Mouse (Mus musculus): Measurements from ENCODE around the gene Dab1. TPM values are rescaled to one million over a fixed set of nuclear protein-coding genes. Genes with fewer than 3 reads are reported as not detected.
A peak's percentile ranks its signal among the peaks of the same experiment; 100 is the strongest.

The Dab1 gene
- total RNA-seq (2021), result 100 to 1,000 TPM; 111 to 114 TPM

DNA sequence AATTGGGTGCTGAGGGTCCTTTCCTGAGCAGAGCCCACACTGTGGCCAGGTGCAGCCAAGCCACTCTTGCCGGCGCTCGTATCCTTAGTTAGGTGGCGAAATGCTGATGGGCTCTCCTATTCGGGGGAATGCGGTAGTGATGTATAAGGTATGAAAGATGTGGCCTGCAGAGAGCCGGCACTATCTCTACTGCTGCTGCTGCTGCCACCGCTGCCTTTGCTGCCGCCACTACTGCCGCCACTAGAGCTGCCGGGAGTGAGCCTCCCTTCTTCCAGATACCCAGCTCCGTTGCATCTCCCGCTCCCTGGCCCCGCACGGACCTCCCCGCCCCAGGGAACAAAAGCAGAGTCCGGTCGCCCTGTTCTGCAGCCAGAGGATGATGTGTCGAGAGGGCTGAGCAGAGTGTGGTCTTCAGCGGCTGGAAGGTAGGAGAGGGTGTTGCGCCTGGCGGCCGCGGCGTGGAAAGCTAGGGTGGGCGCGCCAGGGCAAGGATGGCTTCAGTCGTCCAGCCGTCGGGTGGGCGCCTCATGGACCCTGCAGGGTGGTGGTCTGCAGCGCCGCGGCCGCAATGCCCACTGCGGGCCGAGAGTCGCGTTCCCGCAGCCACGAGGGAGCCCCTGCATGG is at the start of gene Dab1:
TSS of gene Dab1 (plus strand) at position 39 of the 625 bp plus-strand sequence.
- peak; percentile 80 to 87 for DNase-seq (ENCODE audit: low spot score in 2 of 2)
- intact Hi-C loops (cut with DNase I), result no loop called here

DNA sequence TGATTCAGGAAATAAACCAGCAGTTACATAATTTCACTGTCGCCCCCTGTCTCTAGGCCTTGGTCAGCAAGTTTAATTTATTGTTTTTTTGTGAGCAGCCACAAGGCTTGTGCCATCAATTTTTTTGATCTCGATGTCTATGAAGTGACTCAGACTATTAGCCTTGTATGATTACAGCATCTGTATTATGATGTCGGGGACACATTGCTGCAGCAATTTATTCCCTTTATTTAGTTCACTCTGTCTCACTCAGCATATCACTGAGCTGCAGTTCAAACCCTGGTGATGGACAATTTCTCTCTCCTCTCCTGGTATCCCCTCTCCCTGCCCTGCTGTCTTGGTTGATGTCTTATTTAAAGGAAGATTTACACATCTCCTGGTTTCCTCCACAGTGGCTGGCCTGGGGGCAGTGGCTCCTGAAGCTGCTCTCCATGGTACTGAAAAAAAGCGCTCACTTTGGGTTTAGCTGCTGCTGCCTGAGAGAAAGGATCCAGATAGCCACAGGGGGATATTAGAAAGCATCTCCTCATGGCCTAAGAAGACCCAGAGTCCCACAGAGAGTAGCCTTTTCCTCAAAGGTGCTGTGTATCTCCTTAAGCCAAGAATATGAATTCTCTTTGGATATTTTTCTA is 47.3 kb upstream of the Dab1 start:
- intact Hi-C loops (cut with DNase I), result no loop called here
- DNase-seq (ENCODE audit: low spot score in 2 of 2), result no peak

DNA sequence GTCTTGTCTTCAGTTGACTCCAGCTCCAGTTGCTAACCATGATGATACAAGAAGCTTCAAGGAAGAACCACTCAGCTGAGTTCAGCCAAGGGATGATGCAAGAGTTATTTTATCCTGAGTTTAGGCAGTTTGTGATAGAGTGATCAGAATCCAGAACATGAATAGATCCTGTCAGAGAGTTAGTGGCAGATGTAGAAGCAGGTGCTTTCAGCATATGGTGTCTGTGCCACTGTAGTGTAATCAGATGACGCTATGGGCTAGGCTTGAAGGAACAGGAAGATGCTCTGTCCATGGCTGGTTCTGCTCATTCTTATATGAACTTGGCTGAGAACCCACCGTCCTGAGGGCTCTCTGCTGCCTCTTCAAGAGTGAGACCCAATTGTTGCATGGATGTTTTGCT is 43.6 kb upstream of the Dab1 start:
- intact Hi-C loops (cut with DNase I), result no loop called here
- peak in 1 of 2 experiments; percentile 20 for DNase-seq (ENCODE audit: low spot score in 2 of 2)

DNA sequence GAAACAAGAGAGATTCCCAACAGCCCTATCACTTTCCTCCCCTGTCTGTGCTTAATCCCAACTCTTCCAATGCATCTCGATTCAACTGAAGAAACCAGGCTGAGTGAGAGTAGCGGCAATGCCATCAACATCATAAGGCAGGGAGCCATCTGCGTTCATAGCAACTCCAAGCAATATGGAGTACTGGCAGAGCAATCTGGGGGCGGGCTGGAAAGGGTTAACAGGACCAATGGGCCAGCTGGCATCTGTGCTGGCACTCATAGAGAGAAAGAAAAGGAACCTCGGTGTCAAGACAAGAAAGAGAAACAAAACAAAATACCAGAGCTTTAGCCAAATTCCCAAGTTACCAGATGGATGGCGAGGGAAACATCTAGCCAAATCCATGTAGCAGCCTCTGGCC is 42.9 kb upstream of the Dab1 start:
- no peak for DNase-seq (ENCODE audit: low spot score in 2 of 2)
- intact Hi-C loops (cut with DNase I), result no loop called here

DNA sequence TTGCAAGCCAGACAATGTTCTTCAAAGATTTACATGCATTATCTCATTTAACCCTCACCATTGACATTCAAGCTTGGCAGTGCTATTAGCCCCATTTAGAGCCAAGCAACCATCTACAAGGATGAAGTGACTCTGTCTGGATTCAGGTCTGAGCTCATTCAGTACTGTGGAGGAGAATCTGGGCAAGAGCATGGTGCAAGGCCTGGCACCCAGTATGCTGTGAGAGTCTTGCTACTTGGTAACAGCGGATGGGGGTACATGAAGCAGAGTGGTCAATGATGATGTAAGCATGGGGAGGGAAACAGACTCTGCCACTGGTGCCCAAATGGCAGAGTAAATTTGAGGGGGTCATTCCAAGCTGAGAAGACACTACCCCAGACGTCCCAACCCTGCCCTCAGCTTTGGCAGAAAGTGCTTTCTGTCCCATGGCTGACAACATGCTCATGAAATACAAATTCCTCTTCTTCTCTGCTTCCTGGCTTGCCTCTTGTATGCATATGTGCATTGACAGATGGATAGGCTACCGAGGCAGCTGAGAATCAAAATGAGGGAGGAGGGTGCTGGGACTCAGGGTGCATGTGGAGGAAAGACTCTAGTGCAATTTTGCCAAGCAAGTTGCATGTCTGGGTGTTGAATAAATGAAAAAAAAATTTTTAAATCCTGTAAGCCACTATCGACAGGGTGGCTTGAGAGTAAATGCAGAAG is 41.9 kb upstream of the Dab1 start:
- DNase-seq (ENCODE audit: low spot score in 2 of 2), result peak; percentile 26 to 47
- intact Hi-C loops (cut with DNase I), result no loop called here

DNA sequence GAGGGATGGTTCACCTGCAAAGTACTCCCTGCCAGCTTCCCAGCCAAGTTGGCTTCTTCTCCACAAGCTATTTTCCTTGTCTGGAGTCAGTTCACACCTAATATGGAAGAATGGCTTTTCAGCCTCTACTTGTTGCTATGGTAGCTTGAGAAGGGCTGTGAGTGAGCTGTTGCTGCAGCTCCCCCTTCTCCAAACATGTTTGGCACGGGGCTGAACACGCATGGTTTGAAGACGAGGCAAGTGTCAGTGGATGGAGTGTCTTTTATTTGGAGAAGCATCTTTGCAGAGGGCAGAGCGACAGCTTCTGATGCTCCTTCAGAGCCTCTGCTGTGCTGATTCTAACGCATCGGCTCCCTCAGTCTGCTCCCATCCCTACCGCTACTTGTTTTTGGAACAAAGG is 41.3 kb upstream of the Dab1 start:
- peak in 1 of 2 experiments; percentile 13 for DNase-seq (ENCODE audit: low spot score in 2 of 2)
- intact Hi-C loops (cut with DNase I), result no loop called here

DNA sequence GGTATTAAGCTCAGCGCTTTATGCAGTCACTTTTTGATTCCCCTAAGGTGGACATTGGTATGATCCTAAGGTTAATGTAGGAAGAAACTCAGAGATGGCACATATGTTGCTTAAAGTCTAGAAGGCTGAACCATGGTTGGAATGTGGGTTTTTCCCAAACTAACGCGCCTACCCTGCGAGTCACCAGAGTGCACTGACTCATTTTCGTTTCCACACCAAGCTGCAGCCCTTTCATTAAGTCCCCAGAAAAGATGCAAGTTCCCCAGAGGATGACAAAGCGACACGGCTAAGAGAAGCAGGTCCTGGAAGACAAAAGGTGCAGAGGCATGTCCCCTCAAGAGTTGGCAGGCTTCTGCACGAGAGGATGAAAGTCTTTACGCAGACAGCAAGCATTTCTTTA is 39.1 kb upstream of the Dab1 start:
- intact Hi-C loops (cut with DNase I), result no loop called here
- no peak for DNase-seq (ENCODE audit: low spot score in 2 of 2)

DNA sequence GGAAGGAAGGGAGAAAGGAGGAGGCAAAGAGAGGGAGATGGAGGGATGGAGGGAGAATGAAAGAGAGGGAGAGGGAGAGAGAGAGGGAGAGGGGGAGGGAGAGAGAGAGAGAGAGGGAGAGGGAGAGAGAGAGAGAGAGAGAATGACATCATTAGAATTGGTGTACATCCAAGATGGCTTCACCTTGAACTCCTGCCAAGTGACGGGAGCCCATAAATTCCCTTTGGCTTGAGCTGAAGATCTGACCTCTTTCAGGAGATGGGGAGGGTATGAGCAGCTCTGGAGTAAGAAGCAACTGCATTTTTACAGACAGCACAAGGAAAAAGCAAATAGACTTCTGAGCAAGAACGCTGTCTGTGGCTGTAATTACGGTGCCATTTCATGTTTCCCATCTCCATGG is 4.1 kb upstream of the Dab1 start:
- intact Hi-C loops (cut with DNase I), result no loop called here
- no peak for DNase-seq (ENCODE audit: low spot score in 2 of 2)

DNA sequence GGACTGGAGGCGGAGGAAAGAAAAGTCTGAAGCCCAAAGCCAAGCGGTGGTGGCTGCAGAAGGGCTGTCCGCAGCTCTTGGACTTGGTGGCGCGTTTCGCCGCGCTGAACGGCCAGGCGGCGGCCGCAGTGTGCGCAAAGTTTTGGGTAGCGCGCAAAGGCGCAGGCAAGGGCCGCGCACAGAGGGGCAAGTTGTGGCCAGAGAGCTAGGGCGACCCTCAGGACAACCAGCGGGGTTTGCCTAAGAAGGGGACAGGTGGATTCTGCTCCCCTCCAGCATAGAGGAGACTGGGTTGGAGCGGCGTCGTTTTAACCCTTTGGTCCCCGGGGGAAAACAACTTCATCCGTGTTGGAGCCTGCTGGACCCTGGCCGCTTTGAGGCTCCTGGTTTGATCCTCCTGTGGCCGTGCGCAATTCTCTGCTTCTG is 800 bp downstream of the Dab1 start:
- intact Hi-C loops (cut with DNase I), result no loop called here

DNA sequence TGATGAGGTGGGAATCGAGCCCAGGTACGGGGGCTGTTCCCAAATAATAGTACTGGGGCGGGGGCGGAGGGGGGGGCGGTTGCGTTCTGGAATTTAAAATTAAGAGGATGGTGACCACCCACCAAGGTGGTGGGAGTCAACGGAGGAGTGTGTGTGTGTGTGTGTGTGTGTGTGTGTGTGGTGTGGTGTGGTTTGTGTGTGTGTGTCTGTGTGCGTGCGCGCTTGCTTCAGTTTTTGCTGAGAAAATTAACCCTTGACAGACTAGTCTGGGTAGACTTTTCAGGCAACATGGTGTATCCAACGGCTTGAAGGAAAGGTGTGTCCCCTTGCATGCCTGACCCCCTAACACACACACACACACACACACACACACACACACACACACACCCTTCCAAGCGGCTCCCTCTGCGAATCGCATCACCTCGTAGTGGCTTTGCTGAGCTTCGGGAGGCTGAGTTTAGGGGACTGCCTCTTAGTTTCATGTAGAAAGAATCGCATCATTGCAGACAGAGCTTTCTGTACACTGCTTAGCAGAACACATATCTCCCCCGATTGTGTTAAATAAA is 1.5 kb downstream of the Dab1 start:
- peak; percentile 33 to 47 for DNase-seq (ENCODE audit: low spot score in 2 of 2)
- intact Hi-C loops (cut with DNase I), result no loop called here

More for the DNA sequence above, 800 bp downstream of the Dab1 start:
- peak; percentile 50 to 61 for DNase-seq (ENCODE audit: low spot score in 2 of 2)

DNA sequence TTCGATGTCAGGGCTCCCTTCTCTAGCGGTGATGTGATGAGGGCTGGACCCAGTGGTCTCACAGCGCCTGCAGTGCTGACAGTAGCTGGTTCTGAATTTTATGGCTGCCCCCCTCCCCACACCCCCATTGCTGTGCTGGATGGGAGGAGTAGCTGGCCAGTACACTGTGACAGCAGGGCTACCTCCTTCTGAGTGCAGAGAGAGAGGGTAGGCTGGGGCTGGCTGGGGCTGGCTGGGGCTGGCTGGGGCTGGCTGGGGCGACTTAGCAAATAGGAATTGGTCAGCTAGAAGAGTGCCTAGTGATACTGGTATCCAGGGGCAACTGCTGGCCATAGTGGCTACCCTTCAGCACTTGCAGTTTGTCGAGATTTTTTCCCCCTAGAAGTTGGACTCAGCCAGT is 2.4 kb downstream of the Dab1 start:
- no peak for DNase-seq (ENCODE audit: low spot score in 2 of 2)
- intact Hi-C loops (cut with DNase I), result no loop called here

DNA sequence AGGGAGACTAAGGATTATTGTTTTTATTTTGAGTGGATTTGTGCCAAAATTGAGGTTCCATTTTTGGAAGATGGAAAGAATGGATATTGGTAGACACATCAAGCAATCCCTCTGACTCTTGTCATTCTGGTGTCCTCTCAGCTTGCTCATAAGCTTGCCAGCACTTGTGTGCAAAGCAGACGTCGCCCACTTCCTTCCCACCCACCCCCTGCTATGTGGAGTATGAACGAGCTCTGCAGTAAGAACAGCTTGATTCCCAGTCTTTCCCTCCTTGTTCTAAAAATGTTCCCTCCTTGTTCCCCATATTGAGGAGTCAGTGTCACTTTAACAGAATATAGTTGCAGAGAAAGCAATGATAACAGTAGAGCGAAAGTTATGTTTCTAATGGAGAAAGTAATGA is 11.0 kb downstream of the Dab1 start:
- peak in 1 of 2 experiments; percentile 85 for DNase-seq (ENCODE audit: low spot score in 2 of 2)
- intact Hi-C loops (cut with DNase I), result loop anchor here (5.0 kb wide), 1 partner anchor 492 kb away; no protein-coding TSS in a partner anchor

DNA sequence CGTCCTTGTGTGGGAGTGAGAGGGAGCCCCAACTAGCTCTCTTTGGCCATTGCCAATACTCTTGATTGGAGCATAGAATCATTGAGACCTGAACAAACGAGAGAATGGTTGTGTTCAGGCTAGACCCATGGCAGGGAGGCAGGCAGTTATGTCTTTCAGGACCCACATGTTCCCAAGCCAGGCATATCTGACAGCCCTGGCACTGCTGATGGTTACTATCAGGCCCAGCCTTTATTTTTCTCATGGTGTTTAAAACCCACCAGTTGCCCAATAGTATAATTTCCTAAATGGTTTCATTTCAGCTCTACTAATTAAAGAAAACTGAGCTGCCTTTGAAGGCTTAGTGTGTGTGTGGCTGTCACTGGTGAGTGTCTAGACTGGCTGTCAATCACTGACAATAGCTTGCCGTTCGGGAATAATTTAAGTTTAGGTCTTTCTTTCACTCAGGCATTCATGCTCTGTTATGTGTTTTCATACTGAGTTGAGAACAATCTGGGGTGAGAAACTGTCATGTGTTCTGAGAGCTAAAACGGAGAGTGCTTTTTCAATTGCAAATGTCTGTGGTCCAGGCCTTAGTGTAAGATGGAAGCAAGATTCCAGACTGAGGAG is 17.1 kb downstream of the Dab1 start:
- intact Hi-C loops (cut with DNase I), result no loop called here
- DNase-seq (ENCODE audit: low spot score in 2 of 2), result peak in 1 of 2 experiments; percentile 51

DNA sequence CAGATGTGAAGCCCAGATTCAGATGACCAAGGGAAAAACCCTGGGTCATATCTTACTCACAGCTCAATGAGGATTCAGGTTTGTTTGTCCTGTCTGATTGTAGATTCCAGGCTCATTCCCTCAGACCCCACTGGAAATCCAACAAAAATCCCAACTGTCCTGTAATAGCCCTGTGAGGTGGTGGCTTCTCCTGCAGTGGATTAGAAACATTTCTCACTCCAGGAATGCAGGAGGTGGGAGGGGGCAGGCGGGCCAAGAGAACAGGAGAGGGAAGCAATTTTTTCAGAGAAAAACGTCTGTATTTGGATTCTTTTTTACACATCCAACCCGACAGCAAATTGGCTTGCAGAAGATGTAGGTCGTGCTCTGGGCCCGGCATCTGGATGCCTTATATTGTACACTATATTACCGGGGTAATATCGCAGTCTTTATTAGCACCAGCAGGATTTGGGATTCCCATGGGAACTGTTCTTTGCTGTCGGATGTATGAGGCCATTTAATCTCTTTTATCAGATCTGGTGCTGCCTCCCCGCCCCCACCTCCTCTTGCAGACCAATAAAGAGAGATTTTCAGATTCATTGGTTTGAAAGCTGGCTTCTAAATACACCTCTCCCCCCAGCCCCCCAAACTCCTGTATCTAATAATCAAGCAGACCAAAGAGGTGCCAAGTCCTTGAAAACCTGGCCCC is 29.2 kb downstream of the Dab1 start:
- no peak for DNase-seq (ENCODE audit: low spot score in 2 of 2)
- intact Hi-C loops (cut with DNase I), result no loop called here

DNA sequence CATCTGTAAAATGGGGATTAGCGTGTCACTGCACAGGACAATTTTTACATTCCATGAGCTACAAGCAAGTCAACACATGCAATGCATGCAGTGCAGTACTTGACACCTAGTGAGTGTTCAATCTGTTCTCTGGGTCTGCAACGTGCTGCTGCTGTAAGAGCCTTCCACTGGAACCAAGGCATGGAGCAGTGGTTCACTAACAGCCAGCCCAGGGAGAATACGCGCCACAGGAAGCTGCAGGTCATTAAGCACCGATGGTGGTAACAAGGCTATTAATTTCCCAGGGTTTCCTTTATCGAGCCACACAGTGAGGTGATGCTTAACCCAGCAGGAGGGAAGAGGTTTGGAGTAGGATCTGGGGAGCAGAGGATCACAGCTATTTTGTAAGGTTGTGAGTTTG is 36.6 kb downstream of the Dab1 start:
- intact Hi-C loops (cut with DNase I), result no loop called here
- no peak for DNase-seq (ENCODE audit: low spot score in 2 of 2)

DNA sequence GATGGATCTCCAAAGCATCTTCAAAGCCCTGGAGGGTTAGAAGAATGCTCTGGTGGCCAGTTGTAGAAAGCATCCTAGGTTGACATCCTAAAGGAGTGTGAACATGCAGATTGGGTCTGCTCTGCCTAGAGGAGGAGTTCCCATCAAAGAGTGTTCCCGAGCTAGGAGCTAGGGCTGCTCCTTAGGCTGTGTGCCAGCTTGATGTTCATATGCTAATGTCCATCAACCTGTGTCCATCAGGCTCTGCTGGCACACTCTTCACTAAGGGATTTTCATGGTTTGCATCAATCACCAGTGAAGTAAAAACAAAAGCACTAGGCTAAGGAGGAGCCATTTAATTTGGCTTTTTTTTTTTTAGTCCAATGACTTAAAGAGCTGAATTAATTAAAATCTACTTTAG is 42.2 kb downstream of the Dab1 start:
- DNase-seq (ENCODE audit: low spot score in 2 of 2), result no peak
- intact Hi-C loops (cut with DNase I), result no loop called here

DNA sequence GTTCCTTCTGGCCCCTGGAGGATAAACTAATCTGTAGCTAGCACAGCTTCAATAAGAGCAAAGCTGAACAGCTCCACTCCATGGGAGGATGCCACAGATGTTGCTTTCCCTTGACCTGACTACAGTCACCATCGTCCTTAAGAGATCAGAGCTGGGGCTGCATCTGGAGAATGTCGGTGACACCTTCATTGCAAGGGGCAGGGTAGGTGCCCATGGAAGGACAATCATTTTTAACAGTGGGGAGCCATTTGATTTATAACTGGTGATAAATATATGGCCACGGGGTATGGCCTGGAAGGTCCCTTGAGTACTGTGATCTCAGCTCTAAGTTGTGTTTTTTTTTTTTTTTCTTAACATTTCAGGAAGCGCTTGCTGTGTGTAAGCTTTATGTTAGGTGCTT is 48.3 kb downstream of the Dab1 start:
- DNase-seq (ENCODE audit: low spot score in 2 of 2), result no peak
- intact Hi-C loops (cut with DNase I), result no loop called here

DNA sequence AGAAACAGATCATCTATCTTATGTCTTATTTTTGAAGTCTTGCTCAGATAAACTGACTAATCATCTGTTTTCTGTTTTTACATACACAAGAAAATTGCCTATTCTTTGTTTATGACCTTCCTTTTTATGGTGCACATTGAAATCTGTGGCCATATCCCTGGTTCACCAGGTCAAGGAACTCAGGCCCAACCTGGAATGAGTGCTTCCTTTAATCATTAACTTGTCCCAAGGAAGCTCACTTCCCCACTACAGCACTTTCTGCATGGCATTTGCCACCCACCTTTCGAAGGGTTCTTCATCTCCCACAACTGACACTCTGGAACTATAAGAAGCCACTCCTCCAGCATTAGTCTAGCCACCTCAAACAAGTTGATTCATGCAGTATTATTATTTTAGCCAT is 58.0 kb downstream of the Dab1 start:
- intact Hi-C loops (cut with DNase I), result no loop called here
- DNase-seq (ENCODE audit: low spot score in 2 of 2), result no peak

DNA sequence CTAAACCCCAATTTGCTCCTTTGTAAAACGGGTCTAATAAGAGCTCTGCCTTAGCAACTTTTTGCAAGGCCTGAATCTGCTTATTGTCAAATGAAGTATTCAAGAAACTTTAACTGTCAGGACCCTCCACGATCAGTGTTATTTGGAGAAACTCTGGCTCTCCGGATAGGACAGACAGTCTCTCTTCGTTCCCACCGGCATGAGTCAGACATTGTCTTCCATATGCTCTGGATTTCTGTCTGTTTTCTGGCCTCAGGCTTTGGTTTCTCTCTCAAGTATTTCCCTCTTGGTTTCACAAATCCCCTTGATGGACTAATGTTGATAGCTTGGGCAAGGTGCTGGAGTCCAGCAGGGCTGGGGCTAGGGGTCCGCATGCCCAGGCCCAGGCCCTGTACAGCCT is 59.3 kb downstream of the Dab1 start:
- intact Hi-C loops (cut with DNase I), result no loop called here
- peak in 1 of 2 experiments; percentile 54 for DNase-seq (ENCODE audit: low spot score in 2 of 2)

DNA sequence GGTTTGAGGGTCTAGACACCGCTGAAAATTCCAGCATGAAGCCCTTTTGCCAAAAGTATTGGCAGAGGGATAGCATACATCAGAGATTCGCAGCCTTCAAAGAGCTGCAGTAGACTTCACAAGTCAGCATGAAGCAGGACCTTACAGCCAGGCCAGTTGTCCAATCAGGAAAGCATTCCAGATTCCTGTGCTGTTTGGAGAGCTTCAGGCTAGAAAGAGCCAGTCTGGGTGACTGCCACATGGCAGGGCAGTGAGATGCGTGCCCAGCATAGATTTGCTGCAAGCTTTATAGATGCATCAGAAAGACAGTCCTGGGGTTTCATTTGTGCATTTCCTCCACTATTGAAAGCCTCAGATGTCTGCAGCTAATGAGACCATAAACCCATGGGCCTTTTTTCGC is 66.0 kb downstream of the Dab1 start:
- no peak for DNase-seq (ENCODE audit: low spot score in 2 of 2)
- intact Hi-C loops (cut with DNase I), result no loop called here

All from left cerebral cortex, postnatal 25 days (tissue).